Mouse (Mus musculus) liver, adult 2 months (tissue): ENCODE measurements at regions not wholly inside any gene's neighbourhood (a gene's known extent, or its start where the extent isn't known, plus 50 kb on each side); places are given as distances from the start of the nearest gene placed in this dataset.

Experiments
- DNase-seq: peaks from one replicate; pipeline ENCODE4 v3.0.0-alpha.2; 2011; ENCODE audit warnings: low read depth, low spot score; ENCODE audit errors: extremely low read depth
- H3K27ac ChIP-seq: fragments of 200-500 bp; replicated peaks from 2 replicates; pipeline ENCODE4 v1.5.1; 2012; ENCODE audit warnings: low read depth, mild to moderate bottlenecking, control low read depth, inconsistent platforms, low read length; ENCODE audit not compliant: insufficient read depth
- H3K27me3 ChIP-seq: fragments of 200-500 bp; 2 replicates; pipeline ENCODE4 v1.6.1; 2012; ENCODE audit warnings: mild to moderate bottlenecking, moderate library complexity, low read length, inconsistent platforms; ENCODE audit not compliant: control insufficient read depth, insufficient read depth
- H3K36me3 ChIP-seq: fragments of 200-500 bp; 2 replicates; pipeline ENCODE4 v1.6.1; 2012; ENCODE audit warnings: low read length, inconsistent platforms; ENCODE audit not compliant: control insufficient read depth, insufficient read depth
- H3K4me1 ChIP-seq: fragments of 200-500 bp; 2 replicates; pipeline ENCODE4 v1.6.1; 2011; ENCODE audit warnings: low read length; ENCODE audit not compliant: control insufficient read depth, insufficient read depth
- H3K4me3 ChIP-seq: fragments of 200-500 bp; 2 replicates; pipeline ENCODE4 v1.5.1; 2011; ENCODE audit warnings: low read depth, mild to moderate bottlenecking, control low read depth, low read length, moderate library complexity; ENCODE audit not compliant: insufficient read depth
- H3K79me2 ChIP-seq: fragments of 200-500 bp; 2 replicates; pipeline ENCODE4 v1.6.1; 2012; ENCODE audit warnings: inconsistent platforms, mild to moderate bottlenecking, low read length, moderate library complexity; ENCODE audit not compliant: control insufficient read depth, insufficient read depth
- H3K9ac ChIP-seq: fragments of 200-500 bp; 2 replicates; pipeline ENCODE4 v1.6.1; 2012; ENCODE audit warnings: low read depth, mild to moderate bottlenecking, control low read depth, inconsistent platforms, low read length
- CTCF ChIP-seq: fragments of 200-500 bp; IDR thresholded peaks from 2 replicates; pipeline ENCODE4 v1.5.1; 2011; ENCODE audit warnings: low read depth, low read length, control low read depth
- POLR2A ChIP-seq: fragments of 200-500 bp; IDR thresholded peaks from 2 replicates; pipeline ENCODE4 v1.6.1; 2011; ENCODE audit warnings: low read length, control low read depth; ENCODE audit not compliant: insufficient read depth; ENCODE audit errors: extremely low read depth
- WGBS: fragments of 180-500 bp; shearing (Covaris S2); methylation state at CpG from one replicate; pipeline ENCODE4 v1.1.7; 2018; 5-methylcytosine and 5-hydroxymethylcytosine counted together

GRCm38 (mm10) chr4:124526362-124526761 lies 84.2 kb downstream of the 3100002H09Rik start:
- WGBS, result 64% methylated on average over 9 of the region's 9 CpGs
- no peak overlapping the region for H3K27ac ChIP-seq
- no peak for DNase-seq
- H3K79me2 ChIP-seq, result no peaks in the 10 kb centered on the region
- no peak overlapping the region for H3K9ac ChIP-seq
- H3K27me3 ChIP-seq, result no peaks in the 10 kb centered on the region
- TF ChIP-seq POLR2A (no peak), CTCF (no peak)
- no peaks in the 10 kb centered on the region for H3K4me1 ChIP-seq
- no peaks in the 10 kb centered on the region for H3K36me3 ChIP-seq
- no peak overlapping the region for H3K4me3 ChIP-seq

- TF ChIP-seq POLR2A (no peak), CTCF (no peak)
- no peak for DNase-seq
- Histone ChIP-seq H3K36me3 (no peaks in the 10 kb centered on the region), H3K9ac (no peak overlapping the region), H3K4me3 (no peak overlapping the region), H3K27me3 (no peaks in the 10 kb centered on the region), H3K4me1 (no peaks in the 10 kb centered on the region), H3K27ac (no peak overlapping the region), H3K79me2 (no peaks in the 10 kb centered on the region)
- WGBS, result 81% methylated on average over 9 of the region's 9 CpGs
Observed at GRCm38 (mm10) chr4:124520309-124520708, 90.3 kb downstream of the 3100002H09Rik start.

- H3K79me2 ChIP-seq, result no peaks in the 10 kb centered on the region
Observed at GRCm38 (mm10) chr4:124511761-124512160, 98.8 kb downstream of the 3100002H09Rik start.

GRCm38 (mm10) chr4:124510816-124511215 lies 99.8 kb downstream of the 3100002H09Rik start:
- Histone ChIP-seq H3K79me2 (no peaks in the 10 kb centered on the region), H3K27ac (no peak overlapping the region), H3K4me1 (no peaks in the 10 kb centered on the region), H3K9ac (no peak overlapping the region), H3K4me3 (no peak overlapping the region), H3K27me3 (no peaks in the 10 kb centered on the region), H3K36me3 (no peaks in the 10 kb centered on the region)
- WGBS, result 70% methylated on average over 3 of the region's 3 CpGs
- DNase-seq, result no peak
- no peak for TF ChIP-seq CTCF
- TF ChIP-seq POLR2A, result no peak

More at GRCm38 (mm10) chr4:124511761-124512160, 98.8 kb downstream of the 3100002H09Rik start:
- Histone ChIP-seq H3K4me3 (no peak overlapping the region), H3K4me1 (no peaks in the 10 kb centered on the region), H3K27ac (no peak overlapping the region), H3K27me3 (no peaks in the 10 kb centered on the region), H3K9ac (no peak overlapping the region), H3K36me3 (no peaks in the 10 kb centered on the region)
- WGBS, result 76% methylated on average over 16 of the region's 16 CpGs
- no peak for DNase-seq
- TF ChIP-seq CTCF (no peak), POLR2A (no peak)

GRCm38 (mm10) chr4:124509695-124510094 lies 100.9 kb downstream of the 3100002H09Rik start:
- Histone ChIP-seq H3K4me3 (no peak overlapping the region), H3K36me3 (no peaks in the 10 kb centered on the region), H3K27ac (no peak overlapping the region), H3K9ac (no peak overlapping the region), H3K4me1 (no peaks in the 10 kb centered on the region), H3K27me3 (no peaks in the 10 kb centered on the region), H3K79me2 (no peaks in the 10 kb centered on the region)
- 73% methylated on average over 5 of the region's 5 CpGs for WGBS
- no peak for TF ChIP-seq CTCF
- no peak for TF ChIP-seq POLR2A
- DNase-seq, result no peak

- Histone ChIP-seq H3K4me3 (no peak overlapping the region), H3K4me1 (no peaks in the 10 kb centered on the region), H3K27me3 (no peaks in the 10 kb centered on the region), H3K27ac (no peak overlapping the region), H3K36me3 (no peaks in the 10 kb centered on the region), H3K9ac (no peak overlapping the region), H3K79me2 (no peaks in the 10 kb centered on the region)
- TF ChIP-seq POLR2A, result no peak
- no peak for TF ChIP-seq CTCF
- WGBS, result 50% methylated on average over 10 of the region's 10 CpGs
- no peak for DNase-seq
Observed at GRCm38 (mm10) chr4:124506083-124506647, 104.4 kb downstream of the 3100002H09Rik start.
